Mouse (Mus musculus): ENCODE data around the gene Lysmd2.
"Not testable (repeated sequence)": the region's sequence is repeated elsewhere in the genome, so short reads cannot be mapped to it uniquely, and the experiment has no call there.

Gene Lysmd2

GRCm38 (mm10) chr9:75626308-75626604 lies 715 bp downstream of the Lysmd2 start:
- peak; percentile 31 for DNase-seq (ENCODE audit: low read depth)

- peak; percentile 55 for DNase-seq (ENCODE audit: low read depth)
These were observed 5.4 kb downstream of the Lysmd2 start for GRCm38 (mm10) chr9:75630823-75631454.

GRCm38 (mm10) chr9:75632111-75632510 lies 6.6 kb downstream of the Lysmd2 start:
- DNase-seq (ENCODE audit: low read depth), result no peak

GRCm38 (mm10) chr9:75632902-75633301 lies 7.4 kb downstream of the Lysmd2 start:
- DNase-seq (ENCODE audit: low read depth), result peak; percentile 62

GRCm38 (mm10) chr9:75633603-75634002 lies 8.1 kb downstream of the Lysmd2 start:
- no peak for DNase-seq (ENCODE audit: low read depth)

- DNase-seq (ENCODE audit: low read depth), result no peak
These were observed 8.7 kb downstream of the Lysmd2 start for GRCm38 (mm10) chr9:75634226-75634625.

- peak; percentile 69 for DNase-seq (ENCODE audit: low read depth)
These were observed 19.9 kb downstream of the Lysmd2 start for GRCm38 (mm10) chr9:75645405-75645804.

GRCm38 (mm10) chr9:75653981-75654911 lies 28.7 kb downstream of the Lysmd2 start:
- DNase-seq (ENCODE audit: low read depth), result no peak

- DNase-seq (ENCODE audit: low read depth), result not testable (repeated sequence)
These were observed 30.9 kb downstream of the Lysmd2 start for GRCm38 (mm10) chr9:75656456-75656855.

- DNase-seq (ENCODE audit: low read depth), result no peak
These were observed 35.4 kb downstream of the Lysmd2 start for GRCm38 (mm10) chr9:75660917-75661316.

GRCm38 (mm10) chr9:75665364-75665763 lies 39.8 kb downstream of the Lysmd2 start:
- DNase-seq (ENCODE audit: low read depth), result no peak

GRCm38 (mm10) chr9:75666612-75667011 lies 41.1 kb downstream of the Lysmd2 start:
- no peak for DNase-seq (ENCODE audit: low read depth)

- DNase-seq (ENCODE audit: low read depth), result no peak
These were observed 47.2 kb downstream of the Lysmd2 start for GRCm38 (mm10) chr9:75672769-75673168.

GRCm38 (mm10) chr9:75676226-75676625 lies 50.7 kb downstream of the Lysmd2 start:
- no peak for DNase-seq (ENCODE audit: low read depth)

- no peak for DNase-seq (ENCODE audit: low read depth)
These were observed 52.8 kb downstream of the Lysmd2 start for GRCm38 (mm10) chr9:75678341-75678740.

- no peak for DNase-seq (ENCODE audit: low read depth)
These were observed 54.1 kb downstream of the Lysmd2 start for GRCm38 (mm10) chr9:75679629-75680028.

- DNase-seq (ENCODE audit: low read depth), result no peak
These were observed 55.1 kb downstream of the Lysmd2 start for GRCm38 (mm10) chr9:75680606-75681005.

GRCm38 (mm10) chr9:75683426-75684191 lies 58.1 kb downstream of the Lysmd2 start, which contains the start of gene Scg3:
Scg3 (minus strand) TSS chr9:75684056.
- peak; percentile 34 for DNase-seq (ENCODE audit: low read depth)

- no peak for DNase-seq (ENCODE audit: low read depth)
These were observed 58.8 kb downstream of the Lysmd2 start for GRCm38 (mm10) chr9:75684292-75684691.

- DNase-seq (ENCODE audit: low read depth), result no peak
These were observed 59.2 kb downstream of the Lysmd2 start for GRCm38 (mm10) chr9:75684772-75685171.

All from induced T-regulatory cell, adult 2 months (primary cell).